Mouse (Mus musculus) embryonic facial prominence, embryonic 13.5 days (tissue): ENCODE results near the gene Sdc3. TPM values are rescaled to one million over a fixed set of nuclear protein-coding genes. Genes with fewer than 3 reads are reported as not detected.
A peak's percentile ranks its signal among the peaks of the same experiment; 100 is the strongest.

ENCODE experiments used
- ATAC-seq: fragments of 200-750 bp; cut with Nextera tagmentation; 2 replicates; pipeline ENCODE4 v1.8.0; 2017; ENCODE audit warnings: low read depth; ENCODE audit not compliant: insufficient number of reproducible peaks, insufficient read depth, low FRiP score, low TSS enrichment
- H3K27ac ChIP-seq: fragments of 300-500 bp; sonication (generic); 2 replicates; pipeline ENCODE4 v1.5.1; 2015; ENCODE audit warnings: moderate library complexity, mild to moderate bottlenecking, inconsistent platforms
- H3K27me3 ChIP-seq: fragments of 300-500 bp; sonication (generic); 2 replicates; pipeline ENCODE4 v1.6.1; 2015; ENCODE audit warnings: mild to moderate bottlenecking, inconsistent platforms
- H3K36me3 ChIP-seq: fragments of 300-500 bp; sonication (generic); 2 replicates; pipeline ENCODE4 v1.6.1; 2015; ENCODE audit warnings: mild to moderate bottlenecking, inconsistent platforms
- H3K4me1 ChIP-seq: fragments of 300-500 bp; sonication (generic); 2 replicates; pipeline ENCODE4 v1.6.1; 2015; ENCODE audit warnings: inconsistent platforms
- H3K4me2 ChIP-seq: fragments of 300-500 bp; sonication (generic); 2 replicates; pipeline ENCODE4 v1.6.1; 2015; ENCODE audit warnings: moderate library complexity, mild to moderate bottlenecking, inconsistent platforms
- H3K4me3 ChIP-seq: fragments of 300-500 bp; sonication (generic); 2 replicates; pipeline ENCODE4 v1.5.1; 2015; ENCODE audit warnings: mild to moderate bottlenecking, inconsistent platforms
- H3K9ac ChIP-seq: fragments of 300-500 bp; sonication (generic); 2 replicates; pipeline ENCODE4 v1.6.1; 2015; ENCODE audit warnings: mild to moderate bottlenecking, inconsistent platforms
- H3K9me3 ChIP-seq: fragments of 300-500 bp; sonication (generic); 2 replicates; pipeline ENCODE4 v1.6.1; 2016; ENCODE audit warnings: inconsistent platforms
- WGBS: fragments of 180-500 bp; shearing (Covaris S2); methylation state at CpG from one replicate; pipeline ENCODE4 v1.1.7; 2015; ENCODE audit warnings: mixed read lengths; 5-methylcytosine and 5-hydroxymethylcytosine counted together
- polyA plus RNA-seq: library from polyadenylated mRNA; unstranded; fragments of >200 nt; fragmentation: Nextera tagmentation; extraction: Ambion mirVana; gene quantifications from 2 replicates; pipeline ENCODE4 v1.2.1, GENCODE M21; 2015

Sdc3 gene
- polyA plus RNA-seq, 1 experiment from 2014 or later = 32.7 TPM

DNA sequence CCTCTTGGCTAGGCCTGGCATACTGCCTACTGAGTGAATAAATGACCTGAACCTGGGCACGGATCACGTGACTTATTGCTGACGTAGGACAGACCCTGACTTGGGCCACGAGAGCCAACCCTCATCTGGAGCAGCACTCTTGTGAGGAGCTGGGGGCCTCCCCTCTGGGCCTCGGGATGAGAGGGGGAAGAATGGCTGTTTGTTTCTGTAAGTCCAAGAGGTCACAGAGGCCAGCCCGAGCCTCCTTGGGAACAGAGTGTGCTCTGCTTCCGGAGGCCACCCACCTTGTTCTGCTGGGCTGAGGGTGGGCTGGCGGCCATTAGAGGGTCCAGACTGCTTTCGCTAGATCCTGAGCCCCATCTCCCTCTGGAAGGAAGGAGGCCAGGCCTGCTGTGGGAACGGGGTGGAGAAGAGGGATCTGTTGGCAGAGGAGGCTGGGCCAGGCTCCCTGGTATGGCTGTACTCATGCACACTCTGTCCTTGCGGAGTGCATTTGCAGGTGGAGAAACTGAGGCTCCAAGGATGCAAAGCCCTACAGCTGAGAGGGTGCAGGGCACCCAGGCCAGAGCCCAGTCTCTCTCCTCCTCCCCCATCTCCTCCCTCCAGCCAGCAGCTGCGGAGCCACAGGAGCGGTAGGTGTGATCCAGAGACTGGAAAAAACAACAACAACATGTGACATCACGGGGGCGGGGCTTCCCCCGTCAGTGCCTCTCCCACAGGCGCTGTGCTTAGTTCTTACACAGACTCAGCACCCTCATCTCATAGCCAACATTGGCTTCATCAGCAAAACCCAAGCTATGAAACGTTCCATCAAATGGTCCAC, 36.7 kb downstream of the Sdc3 start:
- H3K9ac ChIP-seq = peak overlapping the region; percentile 49
- H3K4me3 ChIP-seq = no peak overlapping the region
- peak overlapping the region; percentile 37; the same call in 1 of the 2 replicates for H3K4me2 ChIP-seq
- peak overlapping the region; percentile 57 for H3K27ac ChIP-seq
- H3K36me3 ChIP-seq = peaks cover 18% of the 10 kb centered on the region
- no peaks in the 10 kb centered on the region for H3K9me3 ChIP-seq
- ATAC-seq = no peak; the same call in 1 of the 2 replicates
- WGBS = 9% methylated on average over 18 of the region's 18 CpGs
- no peaks in the 10 kb centered on the region for H3K27me3 ChIP-seq
- peaks cover 25% of the 10 kb centered on the region for H3K4me1 ChIP-seq

DNA sequence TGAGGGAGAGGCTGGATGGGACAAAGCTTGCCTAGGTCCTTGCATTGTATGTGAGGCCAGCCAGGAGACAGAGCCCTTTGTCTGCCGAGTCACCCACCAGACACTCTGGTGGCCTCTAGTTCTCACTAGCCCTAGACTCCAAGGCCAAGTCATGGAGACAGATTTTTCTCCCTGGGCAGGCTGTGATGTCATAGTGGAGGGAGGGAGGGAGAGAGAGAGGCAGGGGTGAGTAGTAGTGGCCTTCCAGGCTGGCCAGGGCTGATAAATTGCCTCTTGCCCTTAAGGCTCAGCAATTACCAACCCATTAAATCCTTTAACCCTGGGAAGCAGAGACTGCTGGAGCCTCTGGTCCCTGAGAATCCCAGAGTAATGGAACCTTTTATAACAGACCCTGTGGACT, 41.8 kb downstream of the Sdc3 start:
- Histone ChIP-seq H3K4me1 (peaks cover 42% of the 10 kb centered on the region), H3K4me3 (no peak overlapping the region), H3K4me2 (no peak overlapping the region), H3K27ac (peak overlapping the region; percentile 17; the same call in 1 of the 2 replicates), H3K36me3 (no peaks in the 10 kb centered on the region), H3K9me3 (no peaks in the 10 kb centered on the region), H3K9ac (no peak overlapping the region), H3K27me3 (0 out of 2 replicates have a peak, but pooled peaks cover 6% of the 10 kb centered on the region)
- 17% methylated on average over 1 of the region's 1 CpGs for whole genome bisulfite sequencing
- no peak for ATAC-seq

DNA sequence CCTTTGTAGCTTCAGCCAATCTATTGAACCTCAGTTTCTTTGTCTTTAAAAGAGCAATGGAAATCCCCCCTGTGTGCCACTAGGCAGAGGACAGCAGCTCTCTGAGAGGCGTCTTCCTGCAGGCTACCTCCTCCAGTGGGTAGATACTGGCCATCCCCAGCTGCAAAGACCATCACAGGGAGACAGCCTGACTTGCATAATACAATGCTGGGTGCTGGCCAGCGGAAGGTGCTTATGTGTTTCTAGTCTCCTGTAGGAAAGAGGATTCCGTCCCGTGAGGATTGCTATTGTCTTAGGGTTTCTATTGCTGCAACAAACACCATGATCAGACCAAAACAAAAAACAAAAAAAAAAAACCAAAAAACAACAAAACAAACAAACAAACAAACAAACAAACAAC, 43.2 kb downstream of the Sdc3 start:
- 83% methylated on average over 4 of the region's 4 CpGs for WGBS
- no peaks in the 10 kb centered on the region for H3K9me3 ChIP-seq
- no peak overlapping the region for H3K9ac ChIP-seq
- H3K27me3 ChIP-seq = 0 out of 2 replicates have a peak, but pooled peaks cover 9% of the 10 kb centered on the region
- peaks cover 51% of the 10 kb centered on the region for H3K4me1 ChIP-seq
- H3K4me3 ChIP-seq = no peak overlapping the region
- no peak overlapping the region for H3K27ac ChIP-seq
- no peaks in the 10 kb centered on the region for H3K36me3 ChIP-seq
- H3K4me2 ChIP-seq = no peak overlapping the region
- ATAC-seq = no peak

DNA sequence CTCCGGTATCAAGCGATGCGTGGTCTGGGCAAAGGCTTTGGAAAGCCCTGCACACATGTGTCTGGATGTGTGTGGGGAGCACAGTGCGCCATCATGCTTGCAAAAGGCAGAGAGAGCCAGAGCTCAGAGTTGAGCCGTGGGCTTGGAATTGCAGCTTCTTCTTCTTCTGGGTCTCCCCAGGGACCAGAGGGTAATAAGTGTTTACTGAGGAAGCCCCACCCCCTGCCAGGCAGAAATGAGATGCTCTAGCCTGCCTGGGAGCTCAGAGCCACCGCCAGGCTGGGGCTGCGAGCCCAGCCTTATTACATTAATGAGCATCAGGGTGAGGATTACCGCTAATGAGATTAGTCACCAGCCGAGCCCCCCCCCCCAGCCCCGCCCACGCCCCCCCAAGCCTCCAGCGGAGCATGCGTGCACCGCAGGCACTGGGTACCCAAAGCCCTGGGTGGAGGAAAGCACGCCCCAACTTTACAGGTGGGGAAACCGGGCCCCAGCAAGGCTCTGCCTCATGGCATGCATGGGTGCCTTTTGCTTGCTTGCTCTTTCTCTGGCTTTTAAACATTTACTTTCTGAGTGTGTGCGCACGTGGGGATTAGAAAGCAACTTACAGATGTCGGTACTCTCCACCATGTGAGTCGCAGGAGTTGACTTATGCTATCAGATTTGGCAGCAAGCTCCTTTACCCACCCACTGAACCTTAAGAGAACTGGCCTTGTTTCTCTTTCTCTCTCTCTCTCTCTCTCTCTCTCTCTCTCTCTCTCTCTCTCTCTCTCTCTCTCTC, 44.1 kb downstream of the Sdc3 start:
- peak overlapping the region; percentile 54 for H3K4me2 ChIP-seq
- H3K36me3 ChIP-seq = no peaks in the 10 kb centered on the region
- WGBS = 6% methylated on average over 20 of the region's 20 CpGs
- peak overlapping the region; percentile 10 for H3K4me3 ChIP-seq
- peaks cover 60% of the 10 kb centered on the region for H3K4me1 ChIP-seq
- H3K27ac ChIP-seq = no peak overlapping the region; the same call in 1 of the 2 replicates
- ATAC-seq = 0 out of 2 replicates have a peak, but pooled peaks have one; percentile 22
- 0 out of 2 replicates have a peak, but pooled peaks cover 9% of the 10 kb centered on the region for H3K27me3 ChIP-seq
- no peaks in the 10 kb centered on the region for H3K9me3 ChIP-seq
- 0 out of 2 replicates have a peak overlapping the region, but pooled peaks have one; percentile 32 for H3K9ac ChIP-seq

DNA sequence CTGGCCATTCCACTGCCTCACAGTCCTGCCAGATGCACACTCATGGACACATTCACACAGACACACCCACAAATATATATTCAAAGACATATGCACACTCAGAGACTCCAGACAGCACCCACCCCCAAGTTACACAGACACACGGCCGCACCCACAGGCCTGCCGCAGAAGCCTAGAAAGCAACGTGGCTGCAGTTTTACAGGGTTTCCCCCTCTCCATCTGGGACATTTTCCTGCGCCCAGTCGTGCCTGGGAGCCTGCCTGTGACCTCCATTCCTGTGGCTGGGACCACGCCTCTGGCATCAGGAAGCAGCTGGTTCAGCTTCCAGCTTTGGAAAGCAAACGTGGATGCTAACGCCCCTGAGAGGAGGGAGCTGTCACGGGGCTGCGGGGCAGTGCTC, 46.2 kb downstream of the Sdc3 start:
- peak overlapping the region; percentile 55 for H3K27ac ChIP-seq

DNA sequence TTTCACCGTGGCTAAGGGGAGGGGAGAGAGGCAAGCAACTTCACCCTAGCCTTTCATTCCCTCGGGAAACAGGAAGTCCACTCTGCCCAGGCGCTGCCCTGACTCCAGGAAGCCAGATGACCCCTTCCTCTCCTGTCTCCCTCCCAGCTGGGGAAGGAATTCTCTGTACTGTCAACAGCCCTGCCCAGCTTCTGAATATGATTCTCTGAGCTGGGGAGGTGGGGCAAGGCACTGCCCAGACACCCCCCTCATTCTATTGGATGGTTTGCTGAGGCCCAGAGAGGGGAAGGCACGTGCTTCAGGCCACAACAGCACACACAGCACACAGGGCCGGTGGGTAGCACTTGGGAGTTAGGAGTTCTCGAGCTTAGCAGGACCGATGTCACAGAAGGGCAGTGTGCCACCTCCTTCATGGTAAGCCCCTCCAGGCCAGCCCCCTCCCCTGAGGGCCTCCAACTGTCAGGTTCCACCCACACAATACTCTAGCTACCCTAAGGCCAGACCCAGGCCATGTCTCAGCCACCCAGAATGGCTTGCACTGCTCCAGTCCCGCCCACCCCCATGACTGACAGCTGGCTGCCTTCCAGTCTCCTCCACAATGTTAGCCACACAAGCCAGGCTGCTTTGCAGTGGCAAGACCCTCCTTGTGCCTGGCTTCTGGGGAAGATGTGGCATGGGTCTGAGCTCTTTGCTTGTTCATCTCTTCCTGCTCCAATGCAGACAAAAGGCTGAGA, 48.9 kb downstream of the Sdc3 start:
- Histone ChIP-seq H3K36me3 (no peaks in the 10 kb centered on the region), H3K9ac (no peak overlapping the region), H3K4me1 (peaks cover 53% of the 10 kb centered on the region), H3K9me3 (no peaks in the 10 kb centered on the region), H3K4me2 (peak overlapping the region; percentile 26), H3K27me3 (0 out of 2 replicates have a peak, but pooled peaks cover 9% of the 10 kb centered on the region), H3K27ac (peak overlapping the region; percentile 28; the same call in 1 of the 2 replicates), H3K4me3 (no peak overlapping the region)
- peak; percentile 52 for ATAC-seq
- 28% methylated on average over 8 of the region's 8 CpGs for WGBS

More for the DNA sequence above, 46.2 kb downstream of the Sdc3 start:
- H3K4me3 ChIP-seq = no peak overlapping the region
- peak overlapping the region; percentile 15; the same call in 1 of the 2 replicates for H3K4me2 ChIP-seq
- 20% methylated on average over 11 of the region's 11 CpGs for WGBS
- H3K9ac ChIP-seq = peak overlapping the region; percentile 32; the same call in 1 of the 2 replicates
- H3K4me1 ChIP-seq = peaks cover 60% of the 10 kb centered on the region
- no peaks in the 10 kb centered on the region for H3K9me3 ChIP-seq
- H3K27me3 ChIP-seq = 0 out of 2 replicates have a peak, but pooled peaks cover 9% of the 10 kb centered on the region
- no peak for ATAC-seq
- H3K36me3 ChIP-seq = no peaks in the 10 kb centered on the region

DNA sequence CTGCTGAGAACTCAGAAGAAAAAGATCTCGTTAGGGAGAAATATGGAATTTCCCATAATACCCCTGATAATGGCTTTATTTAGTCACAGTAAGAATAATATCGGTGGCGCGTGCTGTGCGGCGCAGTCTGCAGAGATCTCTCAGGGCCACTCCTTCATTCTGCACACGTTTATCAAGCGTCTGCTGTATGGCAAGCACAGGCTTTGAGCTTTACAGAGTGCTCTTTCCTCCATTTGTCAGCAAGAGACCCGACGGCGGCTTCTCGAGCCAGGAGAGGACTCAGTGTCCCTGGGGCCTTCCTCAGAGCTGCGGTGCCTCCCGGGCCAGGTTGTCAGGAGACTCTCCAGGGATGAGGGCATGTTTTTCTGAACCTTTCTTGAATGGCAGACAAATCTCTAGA, 56.5 kb downstream of the Sdc3 start:
- Histone ChIP-seq H3K4me3 (no peak overlapping the region), H3K4me2 (no peak overlapping the region), H3K4me1 (no peaks in the 10 kb centered on the region), H3K9ac (no peak overlapping the region), H3K27ac (no peak overlapping the region), H3K9me3 (no peaks in the 10 kb centered on the region), H3K27me3 (no peaks in the 10 kb centered on the region), H3K36me3 (no peaks in the 10 kb centered on the region)
- 83% methylated on average over 14 of the region's 14 CpGs for WGBS
- no peak for ATAC-seq

DNA sequence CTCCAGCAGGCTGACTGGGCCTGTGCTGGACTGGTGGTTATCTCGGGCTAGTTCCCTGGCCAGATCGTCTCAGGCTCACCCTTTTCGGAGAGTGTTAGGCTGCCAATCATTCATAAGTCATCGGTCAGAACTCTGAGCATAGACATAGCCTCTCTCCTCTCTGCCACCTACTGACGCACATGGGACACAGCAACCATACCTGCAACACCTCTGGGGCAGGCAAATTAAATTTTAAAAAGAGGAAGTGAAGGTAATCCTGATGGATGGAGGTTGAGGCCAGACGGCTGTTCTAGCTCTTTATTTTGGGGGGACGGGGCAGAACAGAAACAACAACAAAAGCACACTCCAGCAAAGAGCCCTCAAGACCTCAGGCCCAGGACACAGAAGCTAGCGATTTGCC, 65.3 kb downstream of the Sdc3 start:
- Histone ChIP-seq H3K36me3 (no peaks in the 10 kb centered on the region), H3K4me3 (no peak overlapping the region), H3K4me2 (no peak overlapping the region), H3K27me3 (peaks cover 25% of the 10 kb centered on the region), H3K9me3 (no peaks in the 10 kb centered on the region), H3K27ac (no peak overlapping the region), H3K4me1 (peaks cover 12% of the 10 kb centered on the region), H3K9ac (no peak overlapping the region)
- WGBS = 68% methylated on average over 8 of the region's 8 CpGs
- no peak for ATAC-seq

DNA sequence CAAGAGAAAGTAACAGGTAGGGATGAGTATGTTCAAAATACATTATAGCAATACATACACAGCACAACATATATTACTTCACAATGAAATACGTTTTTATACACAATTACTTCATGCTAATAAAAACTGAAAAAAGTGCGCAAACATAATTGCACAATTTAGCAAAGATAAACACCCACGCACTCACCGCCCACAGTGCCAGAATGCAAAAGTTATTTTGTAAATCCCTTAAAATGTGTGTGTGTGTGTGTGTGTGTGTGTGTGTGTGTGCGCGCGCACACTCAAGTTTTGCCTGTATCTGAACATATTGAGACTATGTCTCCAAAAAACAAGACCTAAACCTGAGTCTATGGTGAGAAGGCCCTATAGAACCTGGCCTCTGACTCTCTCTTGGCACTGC, 66.5 kb downstream of the Sdc3 start:
- 94% methylated on average over 7 of the region's 7 CpGs for WGBS
- ATAC-seq = no peak
- Histone ChIP-seq H3K4me3 (no peak overlapping the region), H3K27me3 (peaks cover 28% of the 10 kb centered on the region), H3K4me1 (peaks cover 12% of the 10 kb centered on the region), H3K36me3 (no peaks in the 10 kb centered on the region), H3K27ac (no peak overlapping the region), H3K9me3 (no peaks in the 10 kb centered on the region), H3K9ac (no peak overlapping the region), H3K4me2 (no peak overlapping the region)

DNA sequence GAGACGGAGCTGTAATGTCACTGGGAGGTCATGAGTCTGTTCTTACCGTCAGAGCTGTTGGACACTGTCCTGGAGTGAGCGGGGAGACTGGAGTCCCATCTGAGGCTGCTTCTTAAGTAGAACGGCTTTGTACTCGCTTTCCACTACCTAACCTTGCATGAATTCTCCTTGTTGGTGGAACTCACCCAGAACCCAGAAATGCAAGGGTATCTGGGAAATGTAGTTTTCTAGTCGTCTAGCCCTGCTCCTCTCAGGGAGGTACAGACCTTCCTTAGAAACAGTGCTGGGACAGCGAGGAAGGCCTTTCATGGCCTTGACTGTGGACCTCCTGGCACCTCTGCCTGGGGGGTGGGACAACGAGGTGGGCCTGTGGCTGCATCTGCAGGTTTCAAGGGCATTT, 67.1 kb downstream of the Sdc3 start:
- Histone ChIP-seq H3K4me3 (no peak overlapping the region), H3K4me2 (no peak overlapping the region), H3K27ac (no peak overlapping the region), H3K9me3 (no peaks in the 10 kb centered on the region), H3K27me3 (peaks cover 33% of the 10 kb centered on the region), H3K9ac (no peak overlapping the region), H3K36me3 (no peaks in the 10 kb centered on the region), H3K4me1 (peaks cover 12% of the 10 kb centered on the region)
- WGBS = 70% methylated on average over 8 of the region's 8 CpGs
- ATAC-seq = no peak
